Mouse (Mus musculus) G1E-ER4 (cell line): ENCODE data around the gene Slc24a4. TPM values are rescaled to one million over a fixed set of nuclear protein-coding genes. Genes with fewer than 3 reads are reported as not detected.

Experiments used
- GATA1 ChIP-seq: IDR thresholded peaks from one replicate; pipeline ENCODE4 v1.8.0; 2012; ENCODE audit warnings: low read length, inconsistent platforms
- polyA plus RNA-seq: library from polyadenylated mRNA; stranded (reverse); fragments of >175 nt; gene quantifications from 2 replicates; pipeline ENCODE4 v1.2.3, GENCODE M21; 2012

Slc24a4 gene
- polyA plus RNA-seq, 1 experiment: not detected

- TF ChIP-seq GATA1: no peak
Measured at GRCm38 (mm10) chr12:102302322-102302721, 173.8 kb downstream of the Slc24a4 start.

- TF ChIP-seq GATA1: no peak
Measured at GRCm38 (mm10) chr12:102302831-102303351, 174.4 kb downstream of the Slc24a4 start.

GRCm38 (mm10) chr12:102303867-102304266 lies 175.3 kb downstream of the Slc24a4 start:
- no peak for TF ChIP-seq GATA1

GRCm38 (mm10) chr12:102305069-102305836 lies 176.7 kb downstream of the Slc24a4 start:
- TF ChIP-seq GATA1: no peak

DNA sequence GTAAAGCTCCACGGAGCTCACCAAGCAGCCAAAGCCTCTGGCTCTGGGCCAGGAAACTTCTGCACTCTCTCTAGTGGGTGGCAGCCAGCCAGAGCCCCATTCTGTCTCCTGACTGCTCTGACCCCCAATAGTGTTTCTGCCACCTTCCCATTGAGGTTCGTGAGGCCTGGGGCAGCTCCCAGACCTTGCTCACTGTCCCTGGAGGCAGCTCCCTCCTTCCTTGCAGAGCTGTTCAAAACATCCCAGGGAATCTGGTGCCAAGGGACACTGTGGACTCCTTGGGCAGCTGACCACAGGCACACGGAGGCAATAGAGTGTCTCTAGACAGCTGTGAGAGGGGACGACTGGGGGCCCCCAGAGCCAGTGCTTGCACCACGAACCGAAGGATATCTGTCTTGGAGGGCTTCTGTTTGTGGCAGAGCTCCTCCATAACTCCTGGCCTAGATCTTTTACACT lies 179.5 kb downstream of the Slc24a4 start:
- TF ChIP-seq GATA1: no peak

DNA sequence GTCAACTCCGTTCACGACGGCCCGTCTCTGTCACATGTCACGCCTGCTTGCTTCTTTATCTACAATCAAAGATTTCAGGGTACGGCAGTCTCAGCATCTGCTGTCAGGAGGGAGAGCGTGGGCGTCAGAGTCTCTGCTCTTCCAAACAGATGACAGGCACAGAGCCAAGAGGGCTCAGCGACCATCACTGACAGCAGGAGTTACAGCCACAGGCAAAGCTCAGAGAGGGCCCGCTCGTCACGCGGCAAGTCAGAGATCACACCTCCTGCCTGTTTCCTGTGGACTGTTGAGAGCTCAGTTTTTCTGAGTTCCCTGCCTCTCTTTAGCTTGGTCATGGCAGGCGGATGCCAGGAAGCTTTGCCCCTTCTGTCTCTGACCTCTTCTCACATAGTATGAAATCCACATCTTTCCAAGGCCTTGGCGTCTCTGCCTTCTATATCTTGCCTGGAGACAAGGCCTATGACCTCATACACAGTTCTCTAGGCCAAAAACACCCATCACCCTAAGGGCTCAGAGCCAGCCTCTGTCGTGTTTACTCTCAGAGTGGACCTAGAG lies 180.0 kb downstream of the Slc24a4 start:
- no peak for TF ChIP-seq GATA1

DNA sequence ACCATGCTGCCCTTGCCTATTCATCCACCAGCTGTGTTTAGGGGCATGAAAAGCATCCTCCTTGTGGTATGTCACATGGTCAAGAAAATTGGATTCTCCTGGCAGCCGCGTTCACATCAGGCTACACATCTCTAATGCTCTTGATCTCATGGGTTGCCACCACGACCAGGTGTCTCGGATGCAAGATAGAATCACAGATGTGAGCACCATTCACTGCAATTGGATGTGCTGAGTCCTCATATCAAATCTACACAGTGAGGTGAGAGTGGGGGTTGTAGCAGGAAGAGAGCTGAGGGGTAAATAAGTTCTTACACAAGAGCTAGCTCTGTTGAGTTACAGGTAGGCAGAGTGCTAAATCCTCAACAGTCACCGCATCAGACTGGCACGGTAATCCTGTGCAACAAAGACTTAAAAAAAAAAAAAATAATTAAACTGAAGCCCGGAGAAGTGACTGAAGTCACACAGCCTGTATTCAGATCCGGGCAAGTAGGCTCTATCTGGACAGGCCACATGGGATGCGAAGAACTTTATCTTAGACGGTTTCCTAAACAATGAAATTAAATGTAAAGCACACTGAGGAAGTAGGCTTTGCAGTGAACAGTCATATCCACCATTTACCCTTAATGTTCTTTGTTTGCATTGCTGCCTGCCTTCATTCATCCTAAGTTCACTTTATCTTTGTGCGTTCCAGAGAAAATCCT lies 180.7 kb downstream of the Slc24a4 start:
- no peak for TF ChIP-seq GATA1

GRCm38 (mm10) chr12:102309800-102310195 lies 181.3 kb downstream of the Slc24a4 start:
- no peak for TF ChIP-seq GATA1

DNA sequence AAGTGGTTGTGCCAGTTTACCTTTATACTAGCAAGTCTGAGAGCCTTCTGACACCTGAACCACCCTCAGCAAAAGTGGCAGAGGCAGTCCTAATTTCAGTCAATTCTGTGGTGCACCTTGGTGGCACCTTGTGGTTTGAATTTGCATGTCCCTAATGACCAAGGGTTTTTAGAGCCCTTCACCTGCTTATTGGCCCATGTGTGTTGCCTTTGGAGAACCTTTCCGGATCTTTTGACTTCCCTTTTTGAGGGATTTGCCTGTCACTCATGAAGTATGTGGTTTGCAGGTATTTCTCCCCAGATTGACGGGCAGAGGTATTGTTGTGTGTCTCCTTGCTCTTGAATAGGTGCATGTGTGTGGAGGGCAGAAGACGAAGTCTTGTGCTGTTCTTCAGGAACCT lies 181.7 kb downstream of the Slc24a4 start:
- TF ChIP-seq GATA1: no peak

GRCm38 (mm10) chr12:102311454-102311853 lies 182.9 kb downstream of the Slc24a4 start:
- TF ChIP-seq GATA1: no peak

Other genes with a start within 250 kb of the Slc24a4 start
- 2.8 and 3.3 TPM in 2 replicates for gene Trip11, start 215.5 kb upstream of the Slc24a4 start, polyA plus RNA-seq
- 2.0 and 5.0 TPM in 2 replicates for gene Atxn3, start 170.5 kb upstream of the Slc24a4 start, polyA plus RNA-seq
- 26.9 and 34.5 TPM in 2 replicates for gene Cpsf2, start 152.7 kb upstream of the Slc24a4 start, polyA plus RNA-seq
- gene Rin3, start 154.3 kb downstream of the Slc24a4 start, polyA plus RNA-seq: 0.03 and 0.06 TPM in 2 replicates